Mouse (Mus musculus) layer of hippocampus, adult 11-12 months (tissue): ENCODE results near the gene Atxn1.

Experiments
- DNase-seq: peaks from one replicate; pipeline ENCODE4 v3.0.0; 2022; ENCODE audit warnings: low spot score

Atxn1 gene

GRCm38 (mm10) chr13:45925294-45925693, 39.5 kb downstream of the Atxn1 start:
- DNase-seq = no peak

- no peak for DNase-seq
Measured at GRCm38 (mm10) chr13:45924555-45924954, 40.3 kb downstream of the Atxn1 start.

GRCm38 (mm10) chr13:45923086-45923485, 41.7 kb downstream of the Atxn1 start:
- no peak for DNase-seq

GRCm38 (mm10) chr13:45922467-45922866, 42.3 kb downstream of the Atxn1 start:
- no peak for DNase-seq

GRCm38 (mm10) chr13:45918956-45919711, 45.7 kb downstream of the Atxn1 start:
- DNase-seq = no peak

- DNase-seq = no peak
Measured at GRCm38 (mm10) chr13:45918006-45918380, 46.8 kb downstream of the Atxn1 start.

- no peak for DNase-seq
Measured at GRCm38 (mm10) chr13:45917058-45918005, 47.5 kb downstream of the Atxn1 start.

GRCm38 (mm10) chr13:45915921-45916320, 48.9 kb downstream of the Atxn1 start:
- DNase-seq = no peak

- DNase-seq = no peak
Measured at GRCm38 (mm10) chr13:45915026-45915425, 49.8 kb downstream of the Atxn1 start.

- no peak for DNase-seq
Measured at GRCm38 (mm10) chr13:45914117-45914516, 50.7 kb downstream of the Atxn1 start.

GRCm38 (mm10) chr13:45911848-45912247, 53.0 kb downstream of the Atxn1 start:
- no peak for DNase-seq

- no peak for DNase-seq
Measured at GRCm38 (mm10) chr13:45911069-45911468, 53.7 kb downstream of the Atxn1 start.

GRCm38 (mm10) chr13:45910348-45910747, 54.5 kb downstream of the Atxn1 start:
- DNase-seq = no peak

- DNase-seq = peak; percentile 28
Measured at GRCm38 (mm10) chr13:45907181-45907691, 57.6 kb downstream of the Atxn1 start.

GRCm38 (mm10) chr13:45906438-45907166, 58.2 kb downstream of the Atxn1 start:
- no peak for DNase-seq

- DNase-seq = no peak
Measured at GRCm38 (mm10) chr13:45904955-45905354, 59.9 kb downstream of the Atxn1 start.

GRCm38 (mm10) chr13:45904456-45904855, 60.4 kb downstream of the Atxn1 start:
- no peak for DNase-seq

- DNase-seq = no peak
Measured at GRCm38 (mm10) chr13:45903519-45904274, 61.1 kb downstream of the Atxn1 start.

GRCm38 (mm10) chr13:45902457-45902856, 62.4 kb downstream of the Atxn1 start:
- DNase-seq = no peak

GRCm38 (mm10) chr13:45900776-45901175, 64.0 kb downstream of the Atxn1 start:
- DNase-seq = no peak

- DNase-seq = no peak
Measured at GRCm38 (mm10) chr13:45897571-45897970, 67.2 kb downstream of the Atxn1 start.
